ENCODE assay signal across 26 mouse cellular contexts in the genomic region with DNA sequence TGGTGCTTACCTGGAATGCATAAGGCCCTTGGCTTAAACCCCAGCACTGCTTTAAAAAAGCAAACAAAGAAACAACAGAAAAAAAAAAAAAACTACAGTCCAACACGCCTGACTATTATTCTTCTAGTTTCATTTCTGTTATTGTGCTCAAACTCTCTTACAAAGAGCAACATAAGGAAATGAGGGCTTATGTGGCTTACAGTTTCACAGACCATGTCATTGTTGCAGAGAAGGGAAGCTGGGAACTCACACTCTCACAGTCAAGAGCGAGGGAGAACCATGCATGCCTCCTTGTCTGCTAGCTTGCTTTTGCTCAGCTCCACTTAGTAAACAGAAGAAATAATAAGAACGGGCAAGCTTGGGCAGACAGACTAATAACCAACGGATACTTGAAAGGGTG. TPM values are rescaled to one million over a fixed set of nuclear protein-coding genes. Genes with fewer than 3 reads are reported as not detected.
A peak's percentile ranks its signal among the peaks of the same experiment; 100 is the strongest.
DNase-seq lines count a peak whose midpoint lies in the region; ATAC-seq and TF ChIP-seq lines count a peak whose summit lies in the region.
"Had no signal": no experiment of that assay in that cellular context is flagged by ENCODE, and none has a peak within 500 bp of the region (broad histone marks: within the 10 kb centered on the region; RNA-seq: fewer than 3 reads in every experiment).

No protein-coding gene starts in this region.

- H3K4me3 ChIP-seq in spleen, adult 2 months (ENCODE audit: extremely low read depth, insufficient read depth, insufficient read length), result no peak overlapping the region
- H3K4me3 ChIP-seq: forebrain, embryonic 10.5 days; heart, embryonic 15.5 days; layer of hippocampus, adult 2 months; midbrain, embryonic 10.5 days had no signal

- peaks cover 21% of the 10 kb centered on the region for H3K4me1 ChIP-seq in spleen, adult 2 months (ENCODE audit: control insufficient read depth, insufficient read depth, insufficient read length)
- H3K4me1 ChIP-seq: forebrain, embryonic 10.5 days; midbrain, embryonic 10.5 days had no signal

- peak; percentile 33; the same call in 1 of the 2 replicates for ATAC-seq in common myeloid progenitor, adult 5-6 weeks (replicated peaks; ENCODE audit: low read depth, poor library complexity, severe bottlenecking)
- ATAC-seq in megakaryocyte, adult 5-6 weeks (ENCODE audit: poor library complexity, severe bottlenecking), result peak; percentile 89
- ATAC-seq: forebrain, embryonic 16.5 days; intestine, embryonic 16.5 days; midbrain, embryonic 16.5 days had no signal

- no peaks in the 10 kb centered on the region for H3K27me3 ChIP-seq in spleen, adult 2 months (ENCODE audit: control insufficient read depth, insufficient read depth, low read length)
- no peaks in the 10 kb centered on the region for H3K27me3 ChIP-seq in splenic B cell, adult 2 months (ENCODE audit: control insufficient read depth, insufficient read depth, low read length, poor library complexity, severe bottlenecking)
- H3K27me3 ChIP-seq: heart, embryonic 15.5 days had no signal

- no peak for TF ChIP-seq POLR2A in spleen, adult 2 months (IDR thresholded peaks at IDR 0.05; ENCODE audit: low read depth, low read length)

- TF ChIP-seq CTCF in spleen, adult 2 months (IDR thresholded peaks at IDR 0.05; ENCODE audit: extremely low read depth, insufficient read depth, insufficient read length, insufficient replicate concordance), result no peak

- DNase-seq in spleen, adult 2 months (ENCODE audit: low read depth in 1 of 2, low spot score in 2 of 2), result peak; percentile 15 to 29
- no peak for DNase-seq in spleen, postnatal 10 days (ENCODE audit: low spot score in 2 of 2)
- DNase-seq in splenic B cell, adult 2 months (ENCODE audit: low read depth, low spot score), result peak; percentile 67
- DNase-seq in thymus, postnatal 14 days, result no peak
- no peak for DNase-seq in adrenal gland, postnatal 25 days
- DNase-seq: adrenal gland, postnatal 36 days; cerebellum, adult 11-12 months; cerebellum, postnatal 10 days; gastrocnemius, postnatal 14 days; heart, postnatal 36 days; kidney, postnatal 25 days; layer of hippocampus, postnatal 36 days; lung, adult 18-20 months; lung, postnatal 14 days; right cerebral cortex, postnatal 14 days; thymus, adult 18-20 months had no signal

- H3K27ac ChIP-seq in spleen, adult 2 months (ENCODE audit: insufficient read depth, low read length), result peak overlapping the region; percentile 1; the same call in 1 of the 2 replicates
- H3K27ac ChIP-seq: forebrain, embryonic 10.5 days; heart, embryonic 15.5 days; hindbrain, embryonic 14.5 days; layer of hippocampus, adult 2 months; midbrain, embryonic 10.5 days had no signal

- H3K36me3 ChIP-seq in spleen, adult 2 months (ENCODE audit: control insufficient read depth, insufficient read depth, low read length), result no peaks in the 10 kb centered on the region
- H3K36me3 ChIP-seq in splenic B cell, adult 2 months (ENCODE audit: control insufficient read depth, insufficient read depth, low read length, poor library complexity, severe bottlenecking), result peaks cover 3% of the 10 kb centered on the region; the same call in 1 of the 2 replicates
- H3K36me3 ChIP-seq: forebrain, embryonic 10.5 days; heart, embryonic 15.5 days; midbrain, embryonic 10.5 days had no signal

- 43% methylated on average over 4 of the region's 4 CpGs for WGBS in spleen, adult 2 months

RNA-seq across cellular contexts. Expression of gene Gcnt1, which starts 52.9 kb away (rescaled TPM):
- 8.8 and 9.3 TPM in 2 replicates for polyA plus RNA-seq in spleen, adult 2 months (2012; rRNA removed)
- 23.8 and 26.2 TPM in 2 replicates for total RNA-seq in common myeloid progenitor, adult 5-6 weeks (2017)
- 44.5 and 46.8 TPM in 2 replicates for total RNA-seq in megakaryocyte, adult 5-6 weeks (2015)
- 45.1 and 51.0 TPM in 2 replicates for total RNA-seq in megakaryocyte, adult 5-6 weeks (2017)
- 1.1 and 1.5 TPM in 2 replicates for total RNA-seq in adrenal gland, postnatal 25 days (2021)

Comparison
In these comparisons a context has a peak if more than half of its experiments do, and no peak if none do; other contexts are left out.
1. DNase-seq: peak in spleen, adult 2 months (2 of 2) and splenic B cell, adult 2 months (single experiment); none in spleen, postnatal 10 days (0 of 2), thymus, postnatal 14 days (single experiment) and adrenal gland, postnatal 25 days (single experiment).
2. RNA of gene Gcnt1, which starts 52.9 kb away (total RNA-seq): 44.5 to 51.0 TPM in megakaryocyte, adult 5-6 weeks and 23.8 to 26.2 TPM in common myeloid progenitor, adult 5-6 weeks; 1.1 to 1.5 TPM in adrenal gland, postnatal 25 days; every median in the first group is over 10 times any median in the second.